Mouse (Mus musculus) retina, embryonic 14.5 days (tissue): ENCODE results near the gene Retsat.
A peak's percentile ranks its signal among the peaks of the same experiment; 100 is the strongest.

Experiments used
- DNase-seq: peaks from one replicate; pipeline ENCODE4 v3.0.0-alpha.2; 2015; ENCODE audit warnings: low spot score

The Retsat gene

GRCm38 (mm10) chr6:72588307-72588706 lies 10.0 kb upstream of the Retsat start:
- DNase-seq, result no peak

GRCm38 (mm10) chr6:72590111-72590510 lies 8.2 kb upstream of the Retsat start:
- no peak for DNase-seq

DNA sequence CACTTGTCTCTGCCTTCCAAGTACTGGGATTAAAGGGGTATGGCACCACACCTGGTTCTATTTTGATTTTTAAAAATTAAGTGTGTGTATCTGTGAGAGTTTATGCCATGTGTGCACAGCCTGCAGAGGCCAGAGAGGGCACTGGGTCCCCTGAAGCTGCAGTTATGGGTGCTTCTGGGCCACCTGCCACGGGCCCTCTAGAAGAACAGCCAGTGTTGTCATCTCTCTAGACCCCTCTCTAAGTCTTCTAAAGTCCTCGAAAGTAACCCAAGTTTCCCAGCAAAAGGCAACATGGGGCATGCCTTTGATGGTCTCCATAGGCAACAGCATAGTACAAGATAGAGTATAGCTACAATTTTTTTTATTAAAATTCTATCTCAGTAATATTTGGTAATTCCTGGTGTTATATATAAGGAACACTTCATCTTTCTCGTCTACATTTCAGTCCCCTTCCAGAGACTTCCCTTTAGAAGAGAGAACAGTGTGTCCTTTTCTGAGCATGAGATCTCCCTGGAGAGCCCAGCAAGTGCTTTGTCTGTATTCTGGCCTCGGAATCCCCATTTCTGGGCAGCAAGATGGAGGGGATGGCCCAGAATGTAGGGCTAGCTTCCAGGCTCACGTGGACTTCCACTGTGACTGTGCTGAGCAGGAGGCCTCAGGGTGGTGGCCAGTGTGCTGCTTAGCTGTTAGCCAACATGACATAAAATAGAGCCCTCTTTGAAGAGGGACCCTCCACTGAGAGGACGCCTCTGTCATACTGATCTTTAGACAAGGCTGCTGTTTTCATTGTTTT lies 5.1 kb upstream of the Retsat start:
- DNase-seq, result no peak

GRCm38 (mm10) chr6:72593914-72594313 lies 4.4 kb upstream of the Retsat start:
- DNase-seq, result no peak

DNA sequence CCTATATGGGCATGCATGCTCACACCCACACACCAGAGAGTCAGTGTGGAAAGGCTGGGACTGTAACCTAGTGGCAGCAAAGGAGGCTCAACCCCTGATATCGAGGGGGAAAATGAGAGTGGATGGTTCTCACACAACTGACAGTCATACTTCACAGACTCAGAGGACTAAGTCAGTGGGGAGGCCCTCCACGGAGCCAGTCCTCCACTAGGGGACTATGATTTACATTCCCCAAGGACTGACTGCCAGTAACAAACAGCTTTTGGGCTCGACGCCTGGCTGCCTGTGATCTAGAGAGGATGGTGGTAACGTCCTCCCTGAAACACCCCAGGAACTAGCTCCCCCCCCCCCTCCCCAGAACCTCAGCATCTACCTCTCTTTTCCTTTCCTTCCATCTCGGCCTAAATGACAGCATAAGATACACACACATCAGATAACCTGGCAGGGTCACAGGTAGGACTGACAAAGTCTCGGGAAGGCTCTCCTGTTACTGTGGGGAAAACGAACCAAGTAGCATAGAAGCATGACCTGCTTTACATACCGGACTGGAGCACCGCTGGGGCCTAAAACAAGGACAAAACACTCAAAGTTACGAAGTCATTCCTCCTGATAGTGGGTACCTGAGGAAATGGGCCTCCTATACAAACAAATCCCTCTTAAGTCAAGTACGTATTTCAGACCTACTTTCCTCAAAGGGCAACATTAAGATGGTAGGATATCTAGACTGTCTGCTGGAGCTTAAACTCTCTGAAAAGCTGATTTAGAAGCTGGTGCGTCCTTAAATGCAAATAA lies 996 bp upstream of the Retsat start:
- DNase-seq, result no peak

DNA sequence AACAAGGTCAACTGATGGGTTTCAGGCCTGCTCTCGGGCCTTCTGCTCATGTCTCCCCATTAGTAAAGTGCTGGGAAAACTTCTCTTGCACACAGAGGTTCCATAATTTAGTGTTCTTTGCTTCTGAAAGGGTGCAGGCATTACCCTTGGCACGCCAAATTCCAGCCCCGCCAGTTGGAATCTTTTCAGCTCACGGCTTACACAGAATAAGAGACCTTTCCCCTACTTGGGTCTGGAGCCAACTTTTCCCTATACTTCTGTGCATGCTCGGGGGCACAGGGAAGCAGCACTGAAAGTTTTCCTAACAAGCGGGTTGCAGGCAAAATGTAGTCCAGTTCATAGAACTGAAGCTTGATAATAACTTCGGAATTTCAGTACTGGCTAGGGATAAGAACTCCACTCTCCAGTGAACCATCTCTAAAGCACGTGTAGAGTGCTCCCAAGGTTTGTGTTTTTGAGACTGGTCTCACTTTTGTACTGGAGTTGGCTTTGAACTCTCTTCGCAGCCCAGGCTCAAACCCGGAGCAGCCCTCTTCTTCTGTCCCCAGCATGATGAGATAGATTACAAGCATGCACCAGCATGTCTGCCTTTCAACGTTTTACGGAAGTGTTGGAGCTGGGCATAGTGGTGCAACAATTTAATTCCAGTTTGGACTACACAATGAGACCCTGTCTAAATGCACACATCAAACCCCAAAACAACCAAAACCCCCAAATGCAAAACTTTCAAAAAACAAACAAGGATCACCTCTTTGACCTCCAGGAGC lies 699 bp downstream of the Retsat start:
- DNase-seq, result no peak

- no peak for DNase-seq
Measured at GRCm38 (mm10) chr6:72600216-72600615, 1.9 kb downstream of the Retsat start.

GRCm38 (mm10) chr6:72600771-72601170 lies 2.5 kb downstream of the Retsat start:
- DNase-seq, result no peak

GRCm38 (mm10) chr6:72601732-72602131 lies 3.5 kb downstream of the Retsat start:
- peak; percentile 81 for DNase-seq

- DNase-seq, result no peak
Measured at GRCm38 (mm10) chr6:72604066-72604465, 5.8 kb downstream of the Retsat start.

GRCm38 (mm10) chr6:72607060-72607459 lies 8.8 kb downstream of the Retsat start:
- DNase-seq, result no peak

- DNase-seq, result no peak
Measured at GRCm38 (mm10) chr6:72607676-72608075, 9.4 kb downstream of the Retsat start.

GRCm38 (mm10) chr6:72608662-72609184 lies 10.4 kb downstream of the Retsat start:
- DNase-seq, result no peak

GRCm38 (mm10) chr6:72610261-72610660 lies 12.0 kb downstream of the Retsat start:
- DNase-seq, result no peak

DNA sequence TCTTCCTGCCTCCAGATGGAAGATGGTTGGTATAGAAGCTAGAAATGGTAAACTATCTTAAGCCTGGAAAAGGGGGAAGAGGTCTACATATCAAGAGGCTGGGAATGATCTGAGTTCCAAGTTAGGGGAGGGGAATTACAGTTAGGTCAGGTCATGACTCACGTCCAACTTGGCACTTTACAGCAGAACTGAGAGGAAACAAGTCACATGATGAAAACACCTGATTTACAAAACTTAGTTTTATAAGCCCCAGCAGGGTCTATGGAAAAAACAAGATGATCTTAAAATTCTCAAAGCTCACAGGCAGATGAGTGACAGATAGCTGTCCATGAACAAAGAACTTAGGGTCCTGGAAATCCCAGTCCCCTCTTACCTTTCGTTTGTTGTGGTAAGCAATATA lies 16.9 kb downstream of the Retsat start:
- DNase-seq, result no peak

DNA sequence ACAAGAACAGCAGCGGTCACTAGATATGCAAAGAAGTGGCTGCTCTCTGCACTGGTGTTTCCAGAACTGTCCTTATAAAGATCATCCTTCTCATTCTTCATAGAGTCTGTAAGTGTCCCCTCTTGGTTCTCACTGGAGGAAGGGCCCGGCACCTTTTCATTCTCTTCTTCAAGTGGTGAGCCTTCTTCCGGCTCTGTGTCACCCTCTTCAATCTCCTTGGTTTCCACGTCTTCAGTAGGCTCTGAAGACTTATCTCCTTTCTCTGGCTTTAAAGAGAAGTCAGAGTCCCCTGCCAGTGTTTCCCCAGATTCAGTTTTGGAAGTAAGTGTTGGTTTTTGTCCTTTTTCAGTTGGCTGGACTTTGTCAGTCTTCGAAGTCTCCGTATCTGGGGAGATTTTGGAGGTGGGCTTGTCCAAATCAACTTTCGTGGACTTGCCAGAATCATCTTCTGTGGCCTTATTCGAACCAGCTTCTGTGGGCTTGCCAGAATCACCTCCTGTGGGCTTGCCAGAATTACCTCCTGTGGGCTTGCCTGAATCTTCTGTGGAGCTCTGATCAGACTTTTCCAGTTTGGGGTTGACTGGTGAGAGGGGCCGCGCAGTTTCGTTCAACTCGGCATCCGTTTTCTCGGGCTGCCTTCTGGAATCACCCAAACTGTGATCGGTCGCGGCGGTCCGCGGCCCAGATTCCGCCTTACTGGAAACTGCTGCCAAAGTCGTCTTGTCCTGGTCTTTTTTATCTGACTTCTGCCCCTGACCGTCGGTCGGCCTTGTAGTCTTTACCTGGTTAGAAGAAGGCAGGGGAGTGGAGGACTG lies 17.5 kb downstream of the Retsat start:
- DNase-seq, result no peak

DNA sequence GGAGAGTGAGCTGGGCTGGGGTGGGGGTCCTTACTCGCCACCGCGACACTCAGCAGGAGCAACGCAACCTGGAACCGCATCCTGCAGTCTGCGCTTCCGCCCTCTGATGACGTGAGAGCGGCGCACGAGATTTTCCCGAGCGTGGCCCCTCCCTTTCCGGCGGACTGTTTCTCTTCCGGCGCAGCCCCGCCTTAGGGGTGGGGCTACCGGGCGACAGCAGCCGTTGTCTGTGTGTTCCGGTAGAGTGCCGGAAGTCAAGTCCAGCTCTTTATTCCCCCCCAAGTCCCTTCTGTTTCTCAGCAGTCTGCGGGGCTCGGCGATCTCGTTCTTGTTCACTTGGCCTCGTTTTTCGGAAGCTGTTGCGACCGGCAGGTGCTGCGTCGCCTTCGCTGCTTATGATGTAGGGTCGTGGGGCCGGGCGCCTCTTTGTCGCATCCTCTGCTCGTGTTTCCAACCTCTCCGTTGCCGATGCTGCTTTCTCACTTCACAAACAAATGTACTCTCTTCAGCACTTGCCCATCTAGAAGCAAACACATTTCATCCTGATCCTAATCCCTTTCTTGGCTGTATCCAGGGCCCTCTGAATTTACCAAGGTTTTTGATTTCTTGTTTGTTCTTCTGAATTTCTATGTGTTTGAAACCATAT lies 18.5 kb downstream of the Retsat start, which contains the start of gene Tgoln1:
Gene Tgoln1 (minus strand): TSS at position 358 of the 646 bp plus-strand sequence.
- peak; percentile 96 for DNase-seq

GRCm38 (mm10) chr6:72619734-72620532 lies 21.7 kb downstream of the Retsat start:
- no peak for DNase-seq

DNA sequence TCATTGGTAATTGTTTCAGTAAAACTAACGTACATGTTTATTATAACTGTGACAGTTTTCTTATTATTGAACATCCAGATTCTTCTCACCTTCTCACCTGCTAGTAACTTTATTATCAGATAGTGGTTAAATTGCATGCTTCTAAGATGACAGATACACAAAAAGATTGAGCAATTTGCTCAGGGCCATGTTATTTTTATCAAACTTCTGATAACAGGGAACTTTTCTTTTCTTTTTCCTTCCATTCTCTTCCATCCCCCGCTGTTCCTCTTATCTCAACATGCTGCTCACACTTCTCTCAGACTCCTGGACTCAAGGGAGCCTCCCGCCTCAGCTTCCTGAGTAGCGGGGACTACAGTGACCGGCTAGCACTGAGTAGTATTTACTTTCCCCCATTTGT lies 22.6 kb downstream of the Retsat start:
- DNase-seq, result no peak

- DNase-seq, result no peak
Measured at GRCm38 (mm10) chr6:72622917-72623316, 24.6 kb downstream of the Retsat start.
